ENCODE assay signal across 18 mouse cellular contexts in genomic region chr2:120652925-120653284, GRCm38 (mm10). TPM values are rescaled to one million over a fixed set of nuclear protein-coding genes. Genes with fewer than 3 reads are reported as not detected.
A peak's percentile ranks its signal among the peaks of the same experiment; 100 is the strongest.
DNase-seq lines count a peak whose midpoint lies in the region; ATAC-seq and TF ChIP-seq lines count a peak whose summit lies in the region.
"Had no signal": no experiment of that assay in that cellular context is flagged by ENCODE, and none has a peak within 500 bp of the region (broad histone marks: within the 10 kb centered on the region; RNA-seq: fewer than 3 reads in every experiment).

No protein-coding gene starts in this region.

- no peaks in the 10 kb centered on the region for H3K27me3 ChIP-seq in heart, embryonic 15.5 days
- no peaks in the 10 kb centered on the region for H3K27me3 ChIP-seq in limb, embryonic 13.5 days
- no peaks in the 10 kb centered on the region for H3K27me3 ChIP-seq in limb, embryonic 10.5 days (ENCODE audit: low read depth, poor library complexity, severe bottlenecking)
- H3K27me3 ChIP-seq in limb, embryonic 14.5 days (ENCODE audit: control insufficient read depth, insufficient read depth, low read length): no peaks in the 10 kb centered on the region
- H3K27me3 ChIP-seq: forebrain, embryonic 15.5 days; hindbrain, embryonic 15.5 days; megakaryocyte, embryonic 14.5 days; neural tube, embryonic 12.5 days had no signal

- TF ChIP-seq POLR2A in bone marrow macrophage, adult 2 months (IDR thresholded peaks at IDR 0.05; ENCODE audit: borderline replicate concordance, low read depth, low read length): no peak
- no peak for TF ChIP-seq POLR2A in limb, embryonic 14.5 days (IDR thresholded peaks at IDR 0.05; ENCODE audit: borderline replicate concordance, extremely low read depth, insufficient read depth, insufficient read length)

- no peak for TF ChIP-seq CTCF in bone marrow macrophage, adult 2 months (IDR thresholded peaks at IDR 0.05; ENCODE audit: low read depth, low read length)

- H3K4me1 ChIP-seq in heart, embryonic 15.5 days (replicated peaks): peaks cover 5% of the 10 kb centered on the region
- H3K4me1 ChIP-seq in limb, embryonic 13.5 days: 0 out of 2 replicates have a peak, but pooled peaks cover 7% of the 10 kb centered on the region
- H3K4me1 ChIP-seq in limb, embryonic 10.5 days: no peaks in the 10 kb centered on the region
- peaks cover 37% of the 10 kb centered on the region for H3K4me1 ChIP-seq in bone marrow macrophage, adult 2 months (ENCODE audit: control insufficient read depth, insufficient read depth, low read length)
- H3K4me1 ChIP-seq in limb, embryonic 14.5 days (ENCODE audit: control insufficient read depth, insufficient read depth, low read length): no peaks in the 10 kb centered on the region
- H3K4me1 ChIP-seq: forebrain, embryonic 15.5 days; hindbrain, embryonic 15.5 days; neural tube, embryonic 12.5 days had no signal

- no peak overlapping the region for H3K4me3 ChIP-seq in heart, embryonic 15.5 days
- no peak overlapping the region for H3K4me3 ChIP-seq in limb, embryonic 13.5 days
- H3K4me3 ChIP-seq in limb, embryonic 10.5 days: no peak overlapping the region
- peak overlapping the region; percentile 12 for H3K4me3 ChIP-seq in bone marrow macrophage, adult 2 months (ENCODE audit: insufficient read depth, low read length)
- H3K4me3 ChIP-seq in limb, embryonic 14.5 days (replicated peaks; ENCODE audit: low read length): no peak overlapping the region
- H3K4me3 ChIP-seq: forebrain, embryonic 15.5 days; hindbrain, embryonic 15.5 days; megakaryocyte, embryonic 14.5 days; neural tube, embryonic 12.5 days had no signal

- peak overlapping the region; percentile 46 for H3K27ac ChIP-seq in heart, embryonic 15.5 days
- H3K27ac ChIP-seq in limb, embryonic 13.5 days: 0 out of 2 replicates have a peak overlapping the region, but pooled peaks have one; percentile 29
- H3K27ac ChIP-seq in limb, embryonic 10.5 days: no peak overlapping the region
- peak overlapping the region; percentile 82 for H3K27ac ChIP-seq in bone marrow macrophage, adult 2 months (ENCODE audit: insufficient read depth, low read depth, low read length)
- peak overlapping the region; percentile 30; the same call in 1 of the 2 replicates for H3K27ac ChIP-seq in limb, embryonic 14.5 days (replicated peaks; ENCODE audit: low read depth, low read length)
- H3K27ac ChIP-seq: forebrain, embryonic 15.5 days; hindbrain, embryonic 15.5 days; liver, embryonic 14.5 days; neural tube, embryonic 12.5 days had no signal

- 0 out of 2 replicates have a peak, but pooled peaks have one; percentile 22 for ATAC-seq in heart, embryonic 15.5 days (replicated peaks; ENCODE audit: insufficient number of reproducible peaks, insufficient read depth, low FRiP score, low read depth)
- no peak for ATAC-seq in limb, embryonic 13.5 days (ENCODE audit: low FRiP score, low read depth)
- ATAC-seq in limb, embryonic 14.5 days (ENCODE audit: low FRiP score, low read depth): no peak
- ATAC-seq: forebrain, embryonic 15.5 days; midbrain, embryonic 16.5 days had no signal

- 75% methylated on average over 7 of the region's 7 CpGs for WGBS in heart, embryonic 15.5 days
- WGBS in limb, embryonic 13.5 days: 86% methylated on average over 7 of the region's 7 CpGs
- WGBS in limb, embryonic 10.5 days: 91% methylated on average over 7 of the region's 7 CpGs
- 73% methylated on average over 7 of the region's 7 CpGs for WGBS in limb, embryonic 14.5 days

- no peaks in the 10 kb centered on the region for H3K36me3 ChIP-seq in heart, embryonic 15.5 days
- H3K36me3 ChIP-seq in limb, embryonic 13.5 days: no peaks in the 10 kb centered on the region
- H3K36me3 ChIP-seq in limb, embryonic 10.5 days: no peaks in the 10 kb centered on the region
- H3K36me3 ChIP-seq in limb, embryonic 14.5 days (ENCODE audit: control insufficient read depth, insufficient read depth, low read length): no peaks in the 10 kb centered on the region
- H3K36me3 ChIP-seq: forebrain, embryonic 15.5 days; hindbrain, embryonic 15.5 days; neural tube, embryonic 12.5 days had no signal

- no peak for DNase-seq in heart, adult 8-10 months (ENCODE audit: low spot score)
- no peak for DNase-seq in limb, embryonic 10.5 days (ENCODE audit: low spot score)
- DNase-seq in limb, embryonic 14.5 days (ENCODE audit: low spot score): no peak
- no peak for DNase-seq in right cerebral cortex, postnatal 4 days
- DNase-seq in MN1 (ENCODE audit: low spot score): no peak
- DNase-seq: cerebellum, adult 8-10 months; kidney, postnatal 10 days; retina, postnatal 1 day; thymus, postnatal 14 days had no signal

- no peak overlapping the region for H3K9ac ChIP-seq in heart, embryonic 15.5 days
- no peak overlapping the region for H3K9ac ChIP-seq in limb, embryonic 13.5 days
- no peak overlapping the region for H3K9ac ChIP-seq in limb, embryonic 14.5 days (ENCODE audit: low read depth, low read length, severe bottlenecking)
- H3K9ac ChIP-seq: forebrain, embryonic 15.5 days; hindbrain, embryonic 15.5 days; liver, embryonic 14.5 days; neural tube, embryonic 12.5 days had no signal

- H3K4me2 ChIP-seq in heart, embryonic 15.5 days: no peak overlapping the region
- no peak overlapping the region for H3K4me2 ChIP-seq in limb, embryonic 13.5 days (replicated peaks)
- H3K4me2 ChIP-seq in limb, embryonic 14.5 days (replicated peaks; ENCODE audit: low read depth, low read length, severe bottlenecking): no peak overlapping the region
- H3K4me2 ChIP-seq: forebrain, embryonic 15.5 days; hindbrain, embryonic 15.5 days; neural tube, embryonic 12.5 days had no signal

- no peaks in the 10 kb centered on the region for H3K9me3 ChIP-seq in heart, embryonic 15.5 days (replicated peaks)
- H3K9me3 ChIP-seq in limb, embryonic 13.5 days: no peaks in the 10 kb centered on the region
- H3K9me3 ChIP-seq in limb, embryonic 10.5 days (replicated peaks): no peaks in the 10 kb centered on the region
- no peaks in the 10 kb centered on the region for H3K9me3 ChIP-seq in limb, embryonic 14.5 days (ENCODE audit: control insufficient read depth, low read length)
- H3K9me3 ChIP-seq: forebrain, embryonic 15.5 days; hindbrain, embryonic 15.5 days; neural tube, embryonic 12.5 days had no signal

RNA-seq across cellular contexts. Expression of gene Stard9, which starts 24.0 kb away (rescaled TPM):
- 3.5 and 4.4 TPM in 2 replicates for polyA plus RNA-seq in heart, embryonic 15.5 days (2015; fragmentation: Nextera tagmentation; extraction: Ambion mirVana)
- 1 to 10 TPM; 6.1 to 8.5 (median 6.5) TPM for total RNA-seq in heart, adult 8-10 months (2022)
- polyA plus RNA-seq in limb, embryonic 13.5 days (2015; fragmentation: Nextera tagmentation; extraction: Ambion mirVana): 5.6 and 5.8 TPM in 2 replicates
- polyA plus RNA-seq in limb, embryonic 10.5 days (2016; fragmentation: Nextera tagmentation; extraction: Ambion mirVana): 2.2 and 3.1 TPM in 2 replicates
- polyA plus RNA-seq in bone marrow macrophage, adult 2 months (2012; ENCODE audit: insufficient read depth, insufficient read length, missing spikeins): 71.4 and 75.3 TPM in 2 replicates
- polyA plus RNA-seq in limb, embryonic 14.5 days (2012; rRNA removed): 25.4 and 28.4 TPM in 2 replicates
- 10.7 and 11.4 TPM in 2 replicates for polyA plus RNA-seq in limb, embryonic 14.5 days (2014; fragmentation: Nextera tagmentation; extraction: Ambion mirVana)

RNA-seq across cellular contexts. Expression of gene Lrrc57, which starts 43.6 kb away (rescaled TPM):
- 19.1 and 20.8 TPM in 2 replicates for polyA plus RNA-seq in heart, embryonic 15.5 days (2015; fragmentation: Nextera tagmentation; extraction: Ambion mirVana)
- total RNA-seq in heart, adult 8-10 months (2022): 10 to 100 TPM; 14.3 to 21.5 (median 17.8) TPM
- 26.3 and 27.9 TPM in 2 replicates for polyA plus RNA-seq in limb, embryonic 13.5 days (2015; fragmentation: Nextera tagmentation; extraction: Ambion mirVana)
- 24.7 and 31.0 TPM in 2 replicates for polyA plus RNA-seq in limb, embryonic 10.5 days (2016; fragmentation: Nextera tagmentation; extraction: Ambion mirVana)
- polyA plus RNA-seq in bone marrow macrophage, adult 2 months (2012; ENCODE audit: insufficient read depth, insufficient read length, missing spikeins): 17.5 and 18.3 TPM in 2 replicates
- polyA plus RNA-seq in limb, embryonic 14.5 days (2012; rRNA removed): 18.1 and 18.4 TPM in 2 replicates
- polyA plus RNA-seq in limb, embryonic 14.5 days (2014; fragmentation: Nextera tagmentation; extraction: Ambion mirVana): 19.4 and 20.7 TPM in 2 replicates

RNA-seq across cellular contexts. Expression of gene Haus2, which starts 43.7 kb away (rescaled TPM):
- polyA plus RNA-seq in heart, embryonic 15.5 days (2015; fragmentation: Nextera tagmentation; extraction: Ambion mirVana): 17.4 and 19.0 TPM in 2 replicates
- total RNA-seq in heart, adult 8-10 months (2022): 10 to 100 TPM in 3 of 4 experiments, 1 to 10 TPM in 1; 10.0 to 12.1 (median 11.4) TPM
- polyA plus RNA-seq in limb, embryonic 13.5 days (2015; fragmentation: Nextera tagmentation; extraction: Ambion mirVana): 26.4 and 27.1 TPM in 2 replicates
- polyA plus RNA-seq in limb, embryonic 10.5 days (2016; fragmentation: Nextera tagmentation; extraction: Ambion mirVana): 34.5 and 35.9 TPM in 2 replicates
- polyA plus RNA-seq in bone marrow macrophage, adult 2 months (2012; ENCODE audit: insufficient read depth, insufficient read length, missing spikeins): 9.5 and 10.3 TPM in 2 replicates
- 13.2 and 15.0 TPM in 2 replicates for polyA plus RNA-seq in limb, embryonic 14.5 days (2012; rRNA removed)
- 20.5 and 21.6 TPM in 2 replicates for polyA plus RNA-seq in limb, embryonic 14.5 days (2014; fragmentation: Nextera tagmentation; extraction: Ambion mirVana)
